Mouse (Mus musculus) gonadal fat pad, adult 2 months (tissue): ENCODE results near the gene Myod1. TPM values are rescaled to one million over a fixed set of nuclear protein-coding genes. Genes with fewer than 3 reads are reported as not detected.

Source experiments
- DNase-seq: peaks from one replicate; pipeline ENCODE4 v3.0.0-alpha.2; 2012; ENCODE audit warnings: low read depth
- polyA plus RNA-seq: library from polyadenylated mRNA; depleted of rRNA; stranded (reverse); fragments of >200 nt; gene quantifications from 2 replicates; pipeline ENCODE4 v1.2.3, GENCODE M21; 2012; rRNA removed

The Myod1 gene
- not detected in 2 replicates for polyA plus RNA-seq

DNA sequence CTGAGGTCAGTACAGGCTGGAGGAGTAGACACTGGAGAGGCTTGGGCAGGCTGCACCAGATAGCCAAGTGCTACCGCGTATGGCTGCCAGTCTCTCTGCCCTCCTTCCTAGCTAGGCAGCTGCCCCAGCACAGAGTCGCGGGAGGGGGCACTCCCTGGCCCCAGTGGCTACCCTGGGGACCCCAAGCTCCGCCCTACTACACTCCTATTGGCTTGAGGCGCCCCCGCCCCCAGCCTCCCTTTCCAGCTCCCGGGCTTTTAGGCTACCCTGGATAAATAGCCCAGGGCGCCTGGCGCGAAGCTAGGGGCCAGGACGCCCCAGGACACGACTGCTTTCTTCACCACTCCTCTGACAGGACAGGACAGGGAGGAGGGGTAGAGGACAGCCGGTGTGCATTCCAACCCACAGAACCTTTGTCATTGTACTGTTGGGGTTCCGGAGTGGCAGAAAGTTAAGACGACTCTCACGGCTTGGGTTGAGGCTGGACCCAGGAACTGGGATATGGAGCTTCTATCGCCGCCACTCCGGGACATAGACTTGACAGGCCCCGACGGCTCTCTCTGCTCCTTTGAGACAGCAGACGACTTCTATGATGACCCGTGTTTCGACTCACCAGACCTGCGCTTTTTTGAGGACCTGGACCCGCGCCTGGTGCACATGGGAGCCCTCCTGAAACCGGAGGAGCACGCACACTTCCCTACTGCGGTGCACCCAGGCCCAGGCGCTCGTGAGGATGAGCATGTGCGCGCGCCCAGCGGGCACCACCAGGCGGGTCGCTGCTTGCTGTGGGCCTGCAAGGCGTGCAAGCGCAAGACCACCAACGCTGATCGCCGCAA lies at the start of gene Myod1:
Gene Myod1, plus strand, starts transcription at position 303 of the 836 bp plus-strand sequence.
- no peak for DNase-seq

DNA sequence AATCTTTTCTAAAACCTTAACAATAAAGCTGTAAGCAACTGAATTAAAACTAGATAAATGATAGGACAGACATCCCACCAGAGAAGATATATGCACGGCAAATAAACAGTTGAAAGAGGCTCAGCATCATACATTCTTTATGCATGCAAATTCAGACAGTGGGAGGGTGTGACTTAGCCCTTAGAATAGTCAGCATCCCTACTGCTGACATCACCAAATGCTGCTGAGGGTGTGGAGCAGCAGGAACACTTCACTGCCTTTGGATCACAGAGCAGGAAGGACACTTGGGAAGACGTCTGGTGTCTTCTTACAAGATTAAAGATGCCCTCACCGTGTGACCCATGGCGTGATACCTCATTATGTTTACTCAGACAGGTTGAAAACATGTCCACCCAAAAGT lies 48.4 kb upstream of the Myod1 start:
- DNase-seq, result no peak

DNA sequence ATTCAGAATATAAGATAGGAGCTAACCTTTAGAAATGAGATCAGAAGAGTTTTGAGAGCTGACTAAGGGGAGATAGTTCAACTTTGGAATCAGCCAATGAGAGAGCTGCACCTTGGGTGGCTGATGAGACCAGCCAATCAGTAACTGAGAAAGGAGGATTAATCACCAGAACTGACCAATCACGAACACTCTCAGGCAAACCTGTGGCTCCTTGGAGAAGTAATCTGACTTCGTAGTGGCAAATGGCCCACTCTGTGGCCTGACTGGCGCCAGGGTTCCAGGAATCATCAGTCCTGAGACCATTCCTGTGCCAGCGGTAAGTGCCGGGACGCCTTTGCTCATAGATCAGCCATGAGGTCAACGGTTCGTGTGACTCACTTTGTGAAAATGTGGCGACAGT lies 38.9 kb upstream of the Myod1 start:
- no peak for DNase-seq

DNA sequence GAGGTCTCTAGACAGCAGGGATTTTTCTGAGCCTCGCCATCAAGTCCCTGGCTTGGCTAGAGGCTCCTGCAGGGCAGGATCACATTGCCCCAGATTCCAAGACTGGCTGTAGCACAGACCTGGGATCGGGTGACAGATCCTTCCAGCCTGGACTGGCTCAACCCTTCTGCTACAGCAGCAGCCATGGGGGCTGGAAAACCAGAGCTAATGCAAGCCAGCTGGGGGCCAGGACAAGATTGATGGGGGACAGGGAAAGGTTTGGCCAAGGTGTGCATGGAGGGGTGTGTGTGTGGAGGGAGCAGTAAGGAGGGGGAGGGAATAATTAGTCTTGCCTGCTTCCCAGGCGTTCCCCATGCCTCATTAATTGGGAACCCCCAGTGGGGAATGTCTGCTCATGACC lies 36.5 kb upstream of the Myod1 start:
- no peak for DNase-seq

DNA sequence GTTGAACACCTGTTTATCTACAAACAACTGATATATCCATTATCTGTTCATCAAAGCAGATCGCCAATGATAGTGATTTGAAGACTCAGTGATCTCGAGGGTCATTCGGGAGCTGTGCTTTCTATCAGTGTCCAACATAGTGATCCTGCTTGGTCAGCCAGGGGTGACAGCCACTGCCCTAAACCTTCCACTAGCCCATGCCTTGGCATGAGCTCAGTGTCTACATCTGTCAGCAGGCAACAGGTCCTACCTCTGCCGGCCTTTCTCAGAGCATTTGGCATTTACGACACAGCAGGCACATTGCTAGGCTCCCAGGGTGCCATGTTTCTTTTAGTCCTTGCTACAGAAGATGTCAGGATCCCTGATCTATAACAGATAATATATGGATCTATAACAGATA lies 36.0 kb upstream of the Myod1 start:
- no peak for DNase-seq

DNA sequence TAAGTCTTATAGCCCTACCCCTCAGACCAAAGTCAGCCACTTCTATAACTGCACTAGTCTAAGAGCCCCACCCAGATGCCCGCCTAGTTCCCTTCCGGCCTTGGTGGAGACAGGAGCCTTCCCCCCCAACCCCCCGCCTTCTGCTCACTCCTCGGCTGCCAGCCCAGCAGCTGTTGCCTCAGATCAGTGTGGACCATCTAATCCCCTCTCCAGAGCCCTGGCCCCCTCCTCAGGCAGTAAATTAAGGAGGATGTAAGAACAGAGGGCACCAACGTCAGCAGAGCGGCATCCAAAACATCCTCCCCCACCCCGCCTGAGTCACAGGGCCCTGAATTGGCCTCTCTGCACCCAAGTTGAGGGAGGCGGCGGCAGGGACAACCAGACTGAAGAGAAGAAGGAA lies 34.8 kb upstream of the Myod1 start:
- DNase-seq, result no peak

DNA sequence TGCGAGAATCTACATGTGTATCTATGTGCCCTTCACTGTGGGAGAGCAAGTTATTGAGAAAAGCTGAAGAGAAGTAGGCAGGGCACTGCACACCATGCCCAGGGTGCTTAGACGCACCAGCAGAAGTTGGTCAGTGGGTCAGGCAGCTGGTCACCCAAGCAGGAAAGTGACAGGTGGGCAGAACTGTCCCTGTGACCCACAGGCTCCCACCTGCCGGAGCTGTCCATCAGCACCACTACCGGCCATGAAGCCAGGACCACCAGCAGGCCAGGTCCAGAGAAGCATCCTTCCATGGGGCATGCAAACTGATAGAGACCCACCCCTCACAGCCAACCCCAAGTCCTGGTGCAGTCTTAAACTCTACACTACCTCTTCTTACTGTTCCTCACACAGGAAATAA lies 28.6 kb upstream of the Myod1 start:
- DNase-seq, result no peak

DNA sequence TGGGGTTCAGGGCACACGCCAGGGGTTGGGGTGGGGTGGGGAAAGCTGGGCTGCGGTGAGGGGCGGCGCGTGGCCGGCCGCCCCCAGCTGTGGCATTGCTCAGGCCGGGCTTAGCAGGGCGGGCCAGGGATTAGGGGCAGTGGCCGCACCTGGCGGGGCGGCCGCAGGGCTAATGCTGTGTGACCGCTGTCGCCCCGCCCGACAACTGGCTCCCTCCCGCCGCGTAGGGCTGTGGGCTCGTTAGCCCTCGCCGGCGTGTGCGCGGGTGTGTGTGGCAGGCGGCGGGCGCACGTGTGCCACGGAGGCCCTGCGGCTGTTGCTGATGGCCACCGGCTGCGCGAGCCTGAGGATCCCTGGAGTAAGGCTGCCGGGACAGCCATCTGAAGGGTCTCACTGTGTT lies 27.5 kb upstream of the Myod1 start:
- no peak for DNase-seq

DNA sequence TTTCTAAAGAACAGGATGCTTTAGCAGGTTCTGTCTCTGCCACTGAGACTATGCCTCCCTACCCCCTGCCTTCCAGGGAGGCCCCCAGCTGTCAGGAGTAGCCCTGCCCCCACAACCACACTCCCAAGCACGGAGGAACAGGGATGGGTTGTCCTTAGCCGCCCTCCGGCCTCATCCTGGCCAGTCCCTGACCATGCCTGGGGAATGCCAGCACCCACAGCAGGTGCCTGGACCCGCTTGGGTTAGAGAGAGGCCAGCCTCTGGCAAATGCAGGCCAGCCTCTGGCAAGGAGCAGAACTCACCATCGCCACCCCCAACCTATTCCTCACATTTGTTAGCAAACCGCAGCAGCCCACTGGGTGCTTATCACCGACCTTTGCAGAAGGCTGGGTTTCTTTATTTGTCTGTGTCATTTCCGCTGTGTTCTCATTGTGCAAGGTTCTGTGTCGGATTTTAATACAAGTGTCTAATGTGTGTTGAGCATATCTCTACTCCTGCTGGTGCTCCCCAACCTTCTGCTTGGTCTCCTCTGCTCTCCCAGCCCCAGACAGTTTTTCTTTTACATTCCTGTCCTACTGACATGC lies 26.1 kb upstream of the Myod1 start:
- no peak for DNase-seq

DNA sequence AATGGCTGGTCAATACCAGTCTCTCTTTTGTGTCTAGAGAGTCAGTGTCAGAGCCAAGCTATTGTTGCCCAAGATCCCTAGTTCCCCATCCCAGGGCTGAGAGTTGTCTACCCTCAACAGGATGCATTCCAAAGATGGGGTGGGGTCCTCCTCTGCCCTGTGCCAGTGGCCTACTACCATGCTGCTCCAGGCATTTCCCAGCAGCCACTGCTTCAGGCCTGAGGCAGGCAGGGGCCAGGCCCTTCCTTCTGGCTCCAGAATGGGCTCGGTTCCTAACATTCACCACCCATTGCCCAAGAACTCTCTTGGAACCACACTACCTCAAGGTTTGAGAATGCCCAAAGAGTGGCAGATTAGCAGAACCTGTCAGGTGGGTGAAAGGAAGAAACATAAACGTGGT lies 23.5 kb upstream of the Myod1 start:
- DNase-seq, result no peak

DNA sequence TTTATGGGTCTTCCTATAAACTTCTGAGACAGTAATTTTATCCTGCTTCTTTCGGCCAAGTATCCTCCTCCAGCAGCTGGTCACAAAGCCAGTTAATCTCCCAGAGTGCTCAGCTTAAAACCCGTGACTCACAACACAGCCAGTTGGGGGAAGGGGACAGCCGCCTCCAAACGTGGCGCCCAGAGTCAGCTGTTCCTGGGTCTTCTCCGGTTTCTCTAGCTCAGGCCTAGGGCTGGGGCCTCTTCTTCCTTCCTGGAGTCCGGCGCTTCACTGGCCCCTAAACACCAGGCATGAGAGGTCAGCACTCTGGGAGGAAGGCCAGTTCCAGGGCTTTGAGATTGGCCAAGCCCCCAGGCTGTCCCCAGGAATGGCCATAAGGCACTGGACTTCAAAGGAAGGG lies 23.1 kb upstream of the Myod1 start:
- DNase-seq, result no peak

DNA sequence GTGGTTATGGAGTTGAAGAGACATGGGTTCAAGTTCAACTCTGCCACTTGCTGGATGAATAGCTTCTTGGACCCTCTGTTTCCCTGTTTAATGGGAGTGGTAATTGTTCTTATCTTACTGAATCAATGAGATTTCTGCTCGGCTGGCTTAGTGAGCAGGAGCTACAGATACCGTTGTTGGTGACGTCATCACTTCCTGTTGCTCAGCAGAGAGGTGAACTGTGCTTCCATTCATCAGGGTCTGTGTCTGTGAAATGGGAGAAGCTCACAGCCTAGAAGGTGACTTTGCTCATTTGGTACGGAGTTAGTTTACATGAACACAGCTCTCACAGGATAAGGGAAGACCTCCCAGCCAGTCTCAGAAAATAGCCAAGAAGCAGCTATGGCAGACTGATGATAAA lies 22.4 kb upstream of the Myod1 start:
- DNase-seq, result no peak

DNA sequence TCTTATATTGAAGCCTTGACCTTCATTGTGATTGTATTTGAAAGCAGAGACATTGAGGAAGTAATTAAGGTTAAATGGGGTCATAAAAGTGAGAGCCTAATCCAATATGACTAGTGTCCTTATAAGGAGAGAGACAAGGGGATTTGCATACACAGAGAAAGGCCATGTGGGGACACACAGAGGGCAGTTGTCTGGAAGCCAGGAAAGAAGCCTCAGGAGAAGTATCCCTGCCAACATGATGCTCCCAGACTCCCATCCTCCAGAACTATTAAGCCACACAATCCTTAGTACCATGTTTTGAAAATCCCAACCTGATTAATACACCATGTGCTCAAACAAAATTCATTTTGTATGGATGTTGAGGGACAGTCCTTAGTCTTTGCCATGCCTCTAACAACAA lies 14.5 kb upstream of the Myod1 start:
- DNase-seq, result no peak

DNA sequence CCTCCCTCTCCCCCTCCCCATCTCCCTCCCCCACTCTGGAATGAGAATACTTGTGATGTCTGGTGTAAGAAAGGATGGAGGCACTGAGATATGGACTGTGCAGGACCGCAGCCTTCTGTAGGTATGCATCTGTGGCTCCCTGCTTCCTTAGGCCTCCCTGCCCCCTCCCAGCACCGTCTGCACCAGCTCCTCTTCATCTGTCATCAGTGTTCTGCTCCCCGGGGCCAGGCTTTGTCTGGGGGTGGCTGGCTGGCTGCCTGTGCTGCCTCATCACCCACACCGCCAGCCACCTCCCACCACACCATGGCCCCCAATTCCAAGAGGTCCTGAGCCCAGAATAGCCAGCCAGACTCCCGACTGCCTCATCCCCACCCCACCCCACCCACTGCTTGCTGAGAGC lies 12.1 kb upstream of the Myod1 start:
- DNase-seq, result no peak

DNA sequence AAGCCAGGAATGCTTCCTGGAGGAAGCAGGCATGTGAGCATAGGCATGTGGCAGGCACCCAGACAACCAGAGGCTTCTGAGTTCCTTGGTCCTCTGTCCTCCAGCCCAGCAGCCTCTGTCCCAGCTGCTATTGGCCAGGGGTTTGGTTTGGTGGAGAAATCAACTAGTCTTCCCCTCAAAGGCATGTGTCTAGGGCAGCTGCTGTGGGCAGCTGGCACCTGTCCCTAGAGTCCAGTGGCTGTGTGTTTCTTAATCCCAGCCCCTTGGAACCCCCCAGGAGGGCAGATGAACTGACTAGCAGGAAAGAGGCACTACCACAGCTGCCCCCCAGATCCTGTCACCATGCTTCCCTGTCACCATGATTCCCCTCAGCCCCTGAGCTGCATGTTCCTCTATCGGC lies 10.5 kb upstream of the Myod1 start:
- DNase-seq, result no peak

DNA sequence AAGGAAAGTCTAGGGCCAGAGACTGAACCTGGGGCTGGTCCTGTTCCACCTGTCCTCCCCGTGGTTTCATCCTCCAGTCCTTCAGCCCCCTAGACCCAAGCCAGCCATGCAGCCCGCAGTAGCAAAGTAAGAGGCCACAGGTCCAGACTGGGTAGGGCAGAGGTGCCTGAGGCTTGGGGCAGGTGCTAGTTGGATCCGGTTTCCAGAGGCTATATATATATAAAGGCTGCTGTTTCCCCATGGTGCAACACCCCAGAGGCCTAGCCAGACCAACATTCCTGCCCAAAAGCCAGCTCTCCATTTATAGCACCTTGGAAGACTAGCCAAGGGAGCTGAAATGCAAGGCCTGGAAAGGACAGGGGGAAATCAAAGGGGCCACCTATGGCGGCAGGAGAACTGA lies 5.2 kb upstream of the Myod1 start:
- no peak for DNase-seq

DNA sequence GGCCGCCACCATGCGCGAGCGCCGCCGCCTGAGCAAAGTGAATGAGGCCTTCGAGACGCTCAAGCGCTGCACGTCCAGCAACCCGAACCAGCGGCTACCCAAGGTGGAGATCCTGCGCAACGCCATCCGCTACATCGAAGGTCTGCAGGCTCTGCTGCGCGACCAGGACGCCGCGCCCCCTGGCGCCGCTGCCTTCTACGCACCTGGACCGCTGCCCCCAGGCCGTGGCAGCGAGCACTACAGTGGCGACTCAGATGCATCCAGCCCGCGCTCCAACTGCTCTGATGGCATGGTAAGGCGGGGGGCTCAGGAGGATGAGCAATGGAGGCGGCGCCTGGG lies 703 bp downstream of the Myod1 start:
- DNase-seq, result no peak

DNA sequence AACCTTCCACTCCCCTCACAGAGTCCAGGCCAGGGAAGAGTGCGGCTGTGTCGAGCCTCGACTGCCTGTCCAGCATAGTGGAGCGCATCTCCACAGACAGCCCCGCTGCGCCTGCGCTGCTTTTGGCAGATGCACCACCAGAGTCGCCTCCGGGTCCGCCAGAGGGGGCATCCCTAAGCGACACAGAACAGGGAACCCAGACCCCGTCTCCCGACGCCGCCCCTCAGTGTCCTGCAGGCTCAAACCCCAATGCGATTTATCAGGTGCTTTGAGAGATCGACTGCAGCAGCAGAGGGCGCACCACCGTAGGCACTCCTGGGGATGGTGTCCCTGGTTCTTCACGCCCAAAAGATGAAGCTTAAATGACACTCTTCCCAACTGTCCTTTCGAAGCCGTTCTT lies 1.8 kb downstream of the Myod1 start:
- DNase-seq, result no peak

DNA sequence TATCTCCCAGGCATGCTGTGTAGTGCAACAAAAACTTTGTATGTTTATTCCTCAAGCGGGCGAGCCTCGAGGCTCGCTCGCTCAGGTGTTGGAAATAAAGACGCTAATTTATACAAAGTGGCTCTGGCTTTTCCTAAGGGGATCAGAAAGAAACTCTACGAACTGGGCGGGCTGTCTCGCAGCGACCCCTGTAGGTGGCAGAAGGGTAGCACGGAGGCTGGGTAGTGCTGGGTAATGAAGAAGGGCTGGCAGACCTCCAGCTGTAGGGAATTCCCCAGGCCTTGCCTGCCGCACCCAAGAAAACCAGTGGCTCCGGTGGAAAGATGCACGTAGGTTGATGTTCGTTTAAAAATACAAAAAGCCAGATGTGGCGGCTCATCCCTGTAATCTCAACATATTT lies 2.7 kb downstream of the Myod1 start:
- no peak for DNase-seq

DNA sequence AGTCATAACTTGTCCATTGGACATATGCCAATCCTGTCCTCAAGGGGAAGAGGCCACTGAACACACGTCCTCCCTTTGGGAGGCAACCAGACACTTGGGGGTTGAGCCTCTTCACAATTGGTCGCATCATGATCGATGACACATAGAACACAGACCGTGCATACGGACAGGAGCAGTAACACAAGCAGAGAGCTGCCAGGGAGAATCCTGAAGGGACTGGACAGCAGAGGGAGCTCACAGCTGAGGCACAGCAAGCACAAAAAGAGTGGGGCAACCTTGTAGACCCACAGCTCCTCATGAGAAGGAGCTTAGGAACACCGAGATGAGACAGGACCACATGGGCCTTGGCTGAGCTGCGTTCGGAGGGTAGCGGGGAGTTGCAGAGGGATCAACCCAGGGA lies 4.4 kb downstream of the Myod1 start:
- DNase-seq, result no peak

DNA sequence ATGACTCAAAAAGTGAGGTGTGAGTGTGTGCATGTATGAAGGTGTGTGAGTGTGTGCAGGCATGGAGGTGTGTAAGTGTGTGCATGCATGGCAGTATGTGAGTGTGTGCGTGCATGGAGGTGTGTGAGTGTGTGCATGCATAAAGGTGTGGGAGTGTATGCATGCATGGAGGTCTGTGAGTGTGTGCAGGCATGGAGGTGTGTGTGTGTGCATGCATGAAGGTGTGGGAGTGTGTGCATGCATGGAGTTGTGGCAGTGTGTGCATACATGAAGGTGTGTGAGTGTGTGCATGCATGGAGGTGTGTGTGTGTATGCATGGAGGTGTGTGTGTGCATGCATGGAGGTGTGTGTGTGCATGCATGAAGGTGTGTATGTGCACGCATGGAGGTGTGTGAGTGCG lies 11.2 kb downstream of the Myod1 start:
- DNase-seq, result no peak

DNA sequence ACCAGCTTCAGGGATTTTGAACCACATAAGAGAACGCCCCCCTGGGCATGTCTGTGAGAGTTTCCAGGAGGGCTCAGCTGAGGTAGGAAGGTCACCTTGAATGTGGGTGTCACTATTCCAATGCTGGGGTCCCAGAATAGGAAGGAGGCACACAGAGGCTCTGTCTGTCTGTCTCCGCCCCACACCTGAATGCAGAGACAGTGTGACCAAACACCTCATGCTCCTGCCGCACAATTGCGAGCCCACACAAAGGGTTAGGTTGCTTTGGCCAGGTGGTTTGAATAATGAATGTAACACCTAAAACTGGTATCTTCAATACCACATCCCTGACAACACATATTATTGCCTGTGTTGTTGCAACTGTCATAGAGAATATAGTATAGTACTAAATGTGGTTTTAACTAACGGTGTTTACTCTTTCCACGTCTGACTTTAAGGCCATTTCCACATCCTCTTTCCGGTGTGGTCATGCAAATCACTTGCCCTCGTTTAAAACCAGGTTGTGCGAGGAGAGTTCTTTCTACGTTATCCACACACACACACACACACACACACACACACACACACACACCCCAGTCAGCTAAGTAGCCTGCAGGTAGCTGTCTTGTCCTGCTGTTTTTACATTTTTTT lies 13.3 kb downstream of the Myod1 start:
- DNase-seq, result no peak

DNA sequence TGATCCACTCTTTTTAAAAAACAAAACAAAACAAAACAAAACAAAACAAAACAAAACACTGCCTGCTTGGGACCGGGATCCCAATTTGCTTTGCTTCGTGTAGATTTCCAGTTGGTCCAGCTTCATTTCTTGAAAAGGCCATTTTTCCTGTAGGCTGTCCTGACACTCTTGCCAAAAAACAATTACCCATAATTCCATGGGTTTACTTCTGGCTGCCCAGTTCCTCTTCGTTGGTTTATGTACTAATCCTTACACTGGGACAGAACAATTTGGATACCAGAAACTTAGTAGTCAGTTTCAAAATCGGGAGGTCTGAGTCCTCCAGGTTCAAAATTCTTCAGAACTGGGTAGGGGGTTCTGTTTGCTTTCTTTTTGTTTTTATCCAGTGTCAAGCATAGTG lies 14.0 kb downstream of the Myod1 start:
- DNase-seq, result no peak

DNA sequence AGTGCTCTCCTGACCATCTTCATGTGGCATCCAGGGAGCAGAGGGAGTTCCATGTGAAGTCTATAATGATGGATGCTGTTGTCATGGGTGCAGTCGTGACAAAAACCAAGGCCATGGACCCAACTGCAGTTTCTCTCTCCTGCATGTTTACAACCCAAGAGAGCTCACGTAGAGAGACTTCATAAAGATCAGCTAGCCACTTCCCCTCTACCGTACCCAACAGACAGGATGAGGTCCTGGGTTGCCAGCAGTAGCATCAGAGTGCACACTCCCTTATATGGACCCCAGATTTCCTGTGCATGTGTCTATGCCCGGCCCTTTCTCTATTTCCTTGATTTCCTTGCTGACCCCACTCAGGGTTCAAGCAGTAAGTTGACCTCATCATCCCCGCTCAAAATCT lies 15.4 kb downstream of the Myod1 start:
- no peak for DNase-seq
